Mouse (Mus musculus) CH12F3 (cell line): ENCODE data around the gene Unkl.

Experiments used
- in situ Hi-C: fragments of 300-500 bp; cut with MboI; formaldehyde crosslinking; loops from 2 replicates; pipeline ENCODE4 v1.14.3; 2020; ENCODE audit warnings: low sequenced_read_pairs

Gene Unkl

GRCm38 (mm10) chr17:25253760-25254159 is 65.6 kb downstream of the Unkl start:
- in situ Hi-C loops = no loop called here

GRCm38 (mm10) chr17:25255110-25255509 is 66.9 kb downstream of the Unkl start:
- in situ Hi-C loops = no loop called here

DNA sequence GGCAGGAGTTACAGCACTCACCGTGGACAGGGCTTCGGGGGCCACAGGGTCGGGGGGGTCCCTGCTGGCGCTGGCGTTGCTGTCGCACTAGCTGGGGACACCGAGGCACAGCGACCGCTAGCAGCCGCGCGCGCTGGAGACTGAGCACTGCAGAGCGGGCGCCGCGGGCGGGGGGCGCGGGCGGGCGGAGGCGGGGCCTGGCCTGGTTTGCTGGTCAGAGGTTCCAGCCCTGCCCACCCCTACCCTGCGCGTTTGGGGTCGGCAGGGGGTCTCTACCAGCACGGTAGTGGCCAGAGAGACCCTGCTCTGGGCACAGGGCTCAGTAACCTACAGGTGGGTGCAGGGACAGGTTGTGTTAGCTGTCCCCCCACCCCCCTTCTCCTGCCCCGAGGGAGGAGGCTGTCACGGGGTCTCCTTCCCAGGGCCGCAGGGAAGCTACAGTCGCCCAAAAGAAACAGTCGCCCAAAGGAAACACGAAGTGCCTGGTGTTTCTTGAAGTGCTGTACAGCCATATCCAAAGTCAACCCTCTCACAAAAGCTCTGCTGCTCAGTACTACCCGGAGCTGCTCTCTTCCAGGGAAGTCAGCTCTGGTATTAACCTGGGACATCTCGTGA is 68.0 kb downstream of the Unkl start, which contains the start of gene Baiap3:
TSS of gene Baiap3 (minus strand) at position 225 of the 615 bp plus-strand sequence.
- in situ Hi-C loops = no loop called here

GRCm38 (mm10) chr17:25257804-25258261 is 69.6 kb downstream of the Unkl start:
- in situ Hi-C loops = no loop called here

- in situ Hi-C loops = no loop called here
Observed at GRCm38 (mm10) chr17:25264453-25264852, 76.3 kb downstream of the Unkl start.

DNA sequence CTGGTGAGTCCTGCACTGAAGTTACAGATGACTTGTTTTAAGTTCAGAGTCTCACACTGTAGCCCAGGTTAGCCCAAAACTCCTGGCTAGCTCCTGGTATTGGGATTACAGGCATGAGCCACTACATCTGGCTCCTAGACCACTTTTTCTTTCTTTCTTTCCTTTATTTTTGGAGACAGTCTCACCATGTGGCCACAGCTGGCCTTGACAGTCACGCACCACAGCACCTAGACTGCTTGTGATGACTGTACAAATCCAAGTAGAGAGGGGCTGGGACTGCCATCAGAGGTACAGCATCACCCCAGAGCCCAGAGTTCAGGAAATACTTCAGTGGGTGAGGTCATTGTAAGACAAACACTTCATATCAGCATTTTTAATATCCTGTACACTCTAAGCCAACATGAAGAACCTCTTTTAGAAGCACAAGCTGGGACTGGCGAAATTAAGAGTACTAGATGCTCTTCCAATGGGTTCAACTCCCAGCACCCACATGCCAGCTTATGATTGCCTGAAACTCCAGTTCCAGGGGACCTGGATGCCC is 82.7 kb downstream of the Unkl start:
- in situ Hi-C loops = no loop called here

- in situ Hi-C loops = no loop called here
Observed at GRCm38 (mm10) chr17:25272326-25272725, 84.1 kb downstream of the Unkl start.

DNA sequence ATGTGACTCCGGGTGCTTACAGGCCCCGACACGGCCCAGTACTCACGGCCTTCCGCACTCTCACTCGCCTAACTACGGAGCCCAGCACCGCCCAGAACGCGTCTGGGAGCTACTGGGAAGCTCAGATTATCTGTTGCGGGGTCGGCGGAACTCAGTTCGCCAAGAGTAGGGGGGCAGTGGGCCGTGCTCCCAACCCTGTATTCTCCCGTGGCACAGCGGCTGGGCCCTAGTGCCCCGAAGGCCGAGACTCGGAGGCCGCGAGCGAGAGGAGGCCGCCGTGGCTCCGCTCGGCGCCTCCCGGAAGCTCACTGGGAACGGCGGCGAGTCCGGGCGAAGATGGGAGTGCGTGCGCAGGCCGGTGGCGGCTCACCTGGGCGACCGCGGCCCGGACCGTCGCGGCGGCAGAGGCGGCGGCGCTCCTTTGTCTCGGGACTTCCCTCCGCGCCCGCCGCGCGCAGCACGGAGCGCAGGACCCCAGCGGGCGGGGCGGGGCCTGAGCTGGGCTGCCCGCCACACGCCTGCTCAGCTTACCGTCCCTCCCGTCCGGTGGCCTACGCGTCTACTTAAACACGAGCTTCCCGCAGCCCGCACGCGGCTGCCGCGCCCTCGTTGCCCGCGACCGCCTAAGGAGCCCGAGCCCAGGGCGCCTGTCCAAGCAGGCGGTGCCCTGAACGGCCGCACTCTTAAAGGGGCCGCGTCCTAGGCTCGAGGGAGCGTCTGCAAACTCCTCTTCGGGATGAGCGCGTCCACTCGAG is 84.9 kb downstream of the Unkl start:
- in situ Hi-C loops = no loop called here

- in situ Hi-C loops = no loop called here
Observed at GRCm38 (mm10) chr17:25273706-25274501, 85.7 kb downstream of the Unkl start.

- in situ Hi-C loops = no loop called here
Observed at GRCm38 (mm10) chr17:25274571-25275346, 86.6 kb downstream of the Unkl start, which contains the start of gene Ube2i. Ube2i (minus strand) TSS chr17:25274622.

DNA sequence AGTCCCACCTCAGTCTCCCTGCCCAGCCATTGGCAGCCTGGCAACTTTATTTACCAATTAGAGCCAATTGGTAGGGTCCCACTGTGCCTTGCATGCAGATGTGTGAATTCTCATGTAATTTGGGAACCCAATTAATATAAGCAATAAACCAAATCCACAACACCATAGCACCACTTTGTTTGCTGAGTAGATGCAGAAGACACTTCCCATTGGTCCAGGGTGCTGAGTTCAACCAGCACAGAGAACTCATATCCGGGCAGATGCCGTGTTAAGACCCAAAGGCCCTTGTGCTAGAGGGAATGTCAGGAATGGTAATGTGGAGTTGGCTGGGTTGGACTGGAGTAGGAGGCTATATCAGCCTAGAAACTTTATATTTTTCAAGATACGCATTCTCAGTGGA is 87.6 kb downstream of the Unkl start:
- in situ Hi-C loops = no loop called here

GRCm38 (mm10) chr17:25282133-25282532 is 93.9 kb downstream of the Unkl start:
- in situ Hi-C loops = no loop called here
